ENCODE assay signal across 1 mouse cellular context in genomic region chr17:25913877-25914275, GRCm38 (mm10).
TF ChIP-seq lines count a peak whose summit lies in the region.

No protein-coding gene starts in this region.

TF ChIP-seq in MEL, 35 proteins besides CTCF, POLR2A, EP300 and RAD21 (continued from another document):
- TF ChIP-seq MAZ (IDR thresholded peaks at IDR 0.05; ENCODE audit: low read depth, low read length) (no peak), TBP (IDR thresholded peaks at IDR 0.05; ENCODE audit: low read depth, low read length) (no peak), SIN3A (IDR thresholded peaks at IDR 0.05; ENCODE audit: low read length) (peak; percentile 55; the same call in 1 of the 2 replicates), BHLHE40 (IDR thresholded peaks at IDR 0.05; ENCODE audit: borderline replicate concordance, low read depth, low read length) (peak; percentile 32; the same call in 1 of the 2 replicates)
